Mouse (Mus musculus) ES-E14 (cell line): ENCODE measurements at regions not wholly inside any gene's neighbourhood (a gene's known extent, or its start where the extent isn't known, plus 50 kb on each side); places are given as distances from the start of the nearest gene placed in this dataset.

ENCODE experiments used
- DNase-seq: peaks from one replicate; pipeline ENCODE4 v3.0.0-alpha.2; 2013; ENCODE audit warnings: low read depth, low spot score
- H3K27ac ChIP-seq: 2 replicates; pipeline ENCODE4 v1.5.1; 2012; ENCODE audit warnings: low read depth, mild to moderate bottlenecking, low read length, moderate library complexity, mixed read lengths; ENCODE audit not compliant: poor library complexity, insufficient read depth, severe bottlenecking
- H3K36me3 ChIP-seq: 2 replicates; pipeline ENCODE4 v1.6.1; 2012; ENCODE audit warnings: mild to moderate bottlenecking, low read length, moderate library complexity, mixed read lengths; ENCODE audit not compliant: control insufficient read depth, poor library complexity, insufficient read depth, severe bottlenecking
- H3K4me1 ChIP-seq, 2 experiments: fragments of 150-350 bp in 1 of 2; sonication (generic) in 1 of 2; 2 replicates each; pipeline ENCODE4 v1.6.1; 2012; ENCODE audit warnings: low read length in 2 of 2, mild to moderate bottlenecking in 1 of 2, mixed read lengths in 1 of 2; ENCODE audit not compliant: control insufficient read depth in 2 of 2, insufficient read depth in 2 of 2, poor library complexity in 1 of 2
- H3K4me3 ChIP-seq, 2 experiments: fragments of 150-350 bp in 1 of 2; sonication (generic) in 1 of 2; 2 replicates each; pipeline ENCODE4 v1.5.1; 2012; ENCODE audit warnings: low read length in 2 of 2, low read depth in 1 of 2, mild to moderate bottlenecking in 1 of 2, mixed read lengths in 1 of 2; ENCODE audit not compliant: insufficient read depth in 1 of 2, poor library complexity in 1 of 2, severe bottlenecking in 1 of 2
- H3K9ac ChIP-seq: 2 replicates; pipeline ENCODE4 v1.6.1; 2012; ENCODE audit warnings: low read depth, mild to moderate bottlenecking, low read length, mixed read lengths; ENCODE audit not compliant: poor library complexity, insufficient read depth, severe bottlenecking
- H3K9me3 ChIP-seq: fragments of 150-350 bp; sonication (generic); 2 replicates; pipeline ENCODE4 v1.6.1; 2012; ENCODE audit warnings: low read depth, mild to moderate bottlenecking, low read length; ENCODE audit not compliant: control insufficient read depth, insufficient read depth
- CHD2 ChIP-seq: IDR thresholded peaks from 2 replicates; pipeline ENCODE4 v1.6.1; 2014; ENCODE audit warnings: mild to moderate bottlenecking, low read depth, low read length, inconsistent platforms
- HCFC1 ChIP-seq: IDR thresholded peaks from 2 replicates; pipeline ENCODE4 v1.6.1; 2012; ENCODE audit warnings: low read length, inconsistent platforms, borderline replicate concordance; ENCODE audit not compliant: insufficient read depth
- MAFK ChIP-seq: IDR thresholded peaks from 2 replicates; pipeline ENCODE4 v1.6.1; 2014; ENCODE audit warnings: mild to moderate bottlenecking, low read depth, low read length, inconsistent platforms; ENCODE audit not compliant: insufficient read depth
- ZC3H11A ChIP-seq: IDR thresholded peaks from 2 replicates; pipeline ENCODE4 v1.6.1; 2012; ENCODE audit warnings: low read depth, mild to moderate bottlenecking, inconsistent platforms, low read length, borderline replicate concordance
- ZNF384 ChIP-seq: IDR thresholded peaks from 2 replicates; pipeline ENCODE4 v1.6.1; 2012; ENCODE audit warnings: low read depth, low read length, inconsistent platforms
- in situ Hi-C, 2 experiments: fragments of 600-800 bp; cut with MboI; formaldehyde crosslinking; loops; one replicate each; pipeline ENCODE4 v1.15.1; 2025; ENCODE audit warnings: low sequenced_read_pairs in 2 of 2, inconsistent platforms in 1 of 2; ENCODE audit not compliant: unreplicated experiment in 2 of 2

- DNase-seq: no peak
- Histone ChIP-seq H3K4me3 (no peak overlapping the region), H3K27ac (no peak overlapping the region), H3K4me1 (no peaks in the 10 kb centered on the region), H3K36me3 (no peaks in the 10 kb centered on the region), H3K9ac (no peak overlapping the region), H3K9me3 (no peaks in the 10 kb centered on the region)
- TF ChIP-seq HCFC1: no peak
- TF ChIP-seq CHD2: no peak
- TF ChIP-seq MAFK: no peak
- TF ChIP-seq ZNF384: no peak
- no peak for TF ChIP-seq ZC3H11A
- in situ Hi-C loops: no loop called here
Measured at GRCm38 (mm10) chr15:67899772-67900171, 1399.1 kb upstream of the Lrrc6 start.

GRCm38 (mm10) chr15:67898959-67899403, 1398.3 kb upstream of the Lrrc6 start:
- no peak for TF ChIP-seq MAFK
- in situ Hi-C loops: no loop called here
- no peak for DNase-seq

GRCm38 (mm10) chr15:67892066-67892465, 1391.4 kb upstream of the Lrrc6 start:
- Histone ChIP-seq H3K4me3 (no peak overlapping the region), H3K27ac (no peak overlapping the region), H3K36me3 (no peaks in the 10 kb centered on the region), H3K9ac (no peak overlapping the region), H3K4me1 (no peaks in the 10 kb centered on the region), H3K9me3 (no peaks in the 10 kb centered on the region)
- in situ Hi-C loops: no loop called here
- TF ChIP-seq ZC3H11A: no peak
- no peak for TF ChIP-seq HCFC1
- no peak for TF ChIP-seq MAFK
- TF ChIP-seq CHD2: no peak
- TF ChIP-seq ZNF384: no peak
- DNase-seq: no peak

More at GRCm38 (mm10) chr15:67898959-67899403, 1398.3 kb upstream of the Lrrc6 start:
- H3K4me1 ChIP-seq: no peaks in the 10 kb centered on the region
- no peak overlapping the region for H3K27ac ChIP-seq
- H3K4me3 ChIP-seq: no peak overlapping the region
- H3K9ac ChIP-seq: no peak overlapping the region
- no peaks in the 10 kb centered on the region for H3K36me3 ChIP-seq
- no peaks in the 10 kb centered on the region for H3K9me3 ChIP-seq

- in situ Hi-C loops: no loop called here
- Histone ChIP-seq H3K4me1 (no peaks in the 10 kb centered on the region), H3K36me3 (no peaks in the 10 kb centered on the region), H3K4me3 (no peak overlapping the region), H3K9ac (no peak overlapping the region), H3K27ac (no peak overlapping the region), H3K9me3 (no peaks in the 10 kb centered on the region)
- no peak for TF ChIP-seq ZC3H11A
- no peak for TF ChIP-seq MAFK
- no peak for TF ChIP-seq HCFC1
- no peak for TF ChIP-seq ZNF384
- no peak for TF ChIP-seq CHD2
- DNase-seq: no peak
Measured at GRCm38 (mm10) chr15:67890612-67891304, 1390.0 kb upstream of the Lrrc6 start.

GRCm38 (mm10) chr15:67888548-67888947, 1387.8 kb upstream of the Lrrc6 start:
- H3K4me1 ChIP-seq: no peaks in the 10 kb centered on the region
- no peak for TF ChIP-seq HCFC1
- no peak for TF ChIP-seq CHD2
- TF ChIP-seq MAFK: no peak
- no peak for TF ChIP-seq ZC3H11A
- TF ChIP-seq ZNF384: no peak
- no peaks in the 10 kb centered on the region for H3K36me3 ChIP-seq
- H3K4me3 ChIP-seq: no peak overlapping the region
- no peak overlapping the region for H3K27ac ChIP-seq
- in situ Hi-C loops: no loop called here
- H3K9me3 ChIP-seq: no peaks in the 10 kb centered on the region
- H3K9ac ChIP-seq: no peak overlapping the region
- DNase-seq: no peak
